Mouse (Mus musculus) kidney, postnatal 0 days (tissue): ENCODE measurements around the gene Fam20c. TPM values are rescaled to one million over a fixed set of nuclear protein-coding genes. Genes with fewer than 3 reads are reported as not detected.
A peak's percentile ranks its signal among the peaks of the same experiment; 100 is the strongest.

Experiments used
- ATAC-seq: fragments of 200-750 bp; cut with Nextera tagmentation; replicated peaks from 2 replicates; pipeline ENCODE4 v1.8.0; 2017; ENCODE audit warnings: low read depth, moderate number of reproducible peaks, moderate TSS enrichment, moderate library complexity; ENCODE audit not compliant: low FRiP score
- DNase-seq: peaks from one replicate; pipeline ENCODE4 v3.0.0-alpha.2; 2016; ENCODE audit warnings: low spot score
- H3K27ac ChIP-seq: fragments of 300-500 bp; sonication (generic); 2 replicates; pipeline ENCODE4 v1.5.1; 2014; ENCODE audit warnings: mild to moderate bottlenecking
- H3K27me3 ChIP-seq: fragments of 300-500 bp; sonication (generic); 2 replicates; pipeline ENCODE4 v1.6.1; 2014; ENCODE audit warnings: low read length, mixed read lengths; ENCODE audit not compliant: insufficient read depth
- H3K36me3 ChIP-seq: fragments of 300-500 bp; sonication (generic); 2 replicates; pipeline ENCODE4 v1.6.1; 2014; ENCODE audit warnings: low read length, mixed read lengths; ENCODE audit not compliant: insufficient read depth
- H3K4me1 ChIP-seq: fragments of 300-500 bp; sonication (generic); replicated peaks from 2 replicates; pipeline ENCODE4 v1.6.1; 2014; ENCODE audit warnings: antibody characterized with exemption, low read length, mixed read lengths; ENCODE audit not compliant: insufficient read depth
- H3K4me2 ChIP-seq: fragments of 300-500 bp; sonication (generic); 2 replicates; pipeline ENCODE4 v1.6.1; 2014; ENCODE audit warnings: mild to moderate bottlenecking, low read length, moderate library complexity, mixed read lengths
- H3K4me3 ChIP-seq: fragments of 300-500 bp; sonication (generic); replicated peaks from 2 replicates; pipeline ENCODE4 v1.5.1; 2014; ENCODE audit warnings: low read depth, low read length
- H3K9ac ChIP-seq: fragments of 300-500 bp; sonication (generic); 2 replicates; pipeline ENCODE4 v1.6.1; 2014; ENCODE audit warnings: low read depth, low read length
- H3K9me3 ChIP-seq: fragments of 300-500 bp; sonication (generic); replicated peaks from 2 replicates; pipeline ENCODE4 v1.6.1; 2016; ENCODE audit warnings: low read length, inconsistent platforms, mixed read lengths
- CTCF ChIP-seq: IDR thresholded peaks from 2 replicates; pipeline ENCODE4 v1.5.1; 2016; ENCODE audit warnings: antibody characterized with exemption, low read depth, mild to moderate bottlenecking, moderate library complexity
- WGBS: fragments of 180-500 bp; shearing (Covaris S2); extraction: QIAGEN DNeasy Blood & Tissue Kit; methylation state at CpG from one replicate; pipeline ENCODE4 v1.1.7; 2014; 5-methylcytosine and 5-hydroxymethylcytosine counted together
- polyA plus RNA-seq: library from polyadenylated mRNA; unstranded; fragments of >200 nt; fragmentation: Nextera tagmentation; extraction: Ambion mirVana; gene quantifications from 2 replicates; pipeline ENCODE4 v1.2.1, GENCODE M21; 2015

Fam20c gene
- polyA plus RNA-seq, 1 experiment from 2014 or later = 27.3 TPM

GRCm38 (mm10) chr5:138762361-138762760, 8.0 kb downstream of the Fam20c start:
- no peaks in the 10 kb centered on the region for H3K27me3 ChIP-seq
- H3K4me1 ChIP-seq = peaks cover 4% of the 10 kb centered on the region; the same call in 1 of the 2 replicates
- 85% methylated on average over 4 of the region's 4 CpGs for WGBS
- no peak for TF ChIP-seq CTCF
- H3K36me3 ChIP-seq = 0 out of 2 replicates have a peak, but pooled peaks cover 12% of the 10 kb centered on the region
- H3K4me2 ChIP-seq = no peak overlapping the region
- DNase-seq (no peak), ATAC-seq (no peak)
- no peaks in the 10 kb centered on the region for H3K9me3 ChIP-seq
- no peak overlapping the region for H3K27ac ChIP-seq
- no peak overlapping the region for H3K4me3 ChIP-seq
- H3K9ac ChIP-seq = no peak overlapping the region

DNA sequence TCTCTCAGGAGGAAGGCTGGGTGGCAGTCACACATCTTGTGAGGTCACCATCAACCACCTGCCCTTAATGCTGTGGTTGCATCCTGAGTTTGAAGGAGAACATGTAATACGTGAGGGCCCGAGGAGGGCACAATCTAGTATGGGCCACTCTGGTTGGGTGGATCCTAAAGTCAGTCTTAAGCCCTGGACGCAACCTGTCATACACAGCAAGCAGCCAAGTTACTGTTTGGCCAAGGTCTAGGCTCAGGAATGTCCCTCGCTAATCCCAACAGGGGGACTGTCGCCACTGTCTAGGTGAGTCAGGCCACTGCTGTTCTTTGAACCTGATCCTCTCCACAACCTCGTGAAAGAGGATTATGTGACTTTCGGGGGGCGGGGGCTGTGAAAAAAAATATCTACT, 10.3 kb downstream of the Fam20c start:
- 82% methylated on average over 8 of the region's 8 CpGs for WGBS
- Histone ChIP-seq H3K27me3 (no peaks in the 10 kb centered on the region), H3K4me3 (no peak overlapping the region), H3K9me3 (no peaks in the 10 kb centered on the region), H3K4me1 (no peaks in the 10 kb centered on the region), H3K36me3 (0 out of 2 replicates have a peak, but pooled peaks cover 12% of the 10 kb centered on the region), H3K27ac (no peak overlapping the region), H3K9ac (no peak overlapping the region), H3K4me2 (no peak overlapping the region)
- no peak for DNase-seq
- ATAC-seq = 0 out of 2 replicates have a peak, but pooled peaks have one; percentile 29
- no peak for TF ChIP-seq CTCF

- WGBS = 78% methylated on average over 11 of the region's 11 CpGs
- no peak for TF ChIP-seq CTCF
- Histone ChIP-seq H3K9ac (no peak overlapping the region), H3K36me3 (0 out of 2 replicates have a peak, but pooled peaks cover 7% of the 10 kb centered on the region), H3K4me2 (no peak overlapping the region), H3K4me1 (no peaks in the 10 kb centered on the region), H3K27ac (no peak overlapping the region), H3K4me3 (no peak overlapping the region), H3K9me3 (no peaks in the 10 kb centered on the region), H3K27me3 (no peaks in the 10 kb centered on the region)
- ATAC-seq = no peak
- no peak for DNase-seq
Measured at GRCm38 (mm10) chr5:138767650-138768049, 13.3 kb downstream of the Fam20c start.

DNA sequence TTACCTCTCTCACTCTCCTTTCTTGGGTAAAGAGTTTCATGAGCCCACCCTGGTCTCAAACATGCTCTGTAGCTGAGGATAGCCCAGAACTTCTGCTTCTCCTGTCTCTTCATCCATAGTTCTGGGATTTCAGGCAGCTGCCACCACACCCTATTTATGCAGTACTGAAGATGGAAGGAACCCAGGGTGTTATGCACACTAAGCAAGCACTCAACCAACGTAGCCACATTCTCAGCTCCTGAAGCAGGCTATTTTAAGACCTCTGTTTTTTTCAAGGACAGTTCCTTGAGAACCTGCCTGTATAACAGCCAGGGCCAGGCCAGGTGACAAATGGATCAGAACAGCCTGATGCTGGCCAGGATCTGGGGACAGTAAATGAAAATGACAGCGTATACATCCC, 14.4 kb downstream of the Fam20c start:
- no peak overlapping the region for H3K4me3 ChIP-seq
- TF ChIP-seq CTCF = no peak
- H3K36me3 ChIP-seq = 0 out of 2 replicates have a peak, but pooled peaks cover 5% of the 10 kb centered on the region
- no peak for DNase-seq
- no peaks in the 10 kb centered on the region for H3K4me1 ChIP-seq
- no peak overlapping the region for H3K4me2 ChIP-seq
- no peaks in the 10 kb centered on the region for H3K9me3 ChIP-seq
- H3K9ac ChIP-seq = no peak overlapping the region
- WGBS = 75% methylated on average over 2 of the region's 2 CpGs
- no peaks in the 10 kb centered on the region for H3K27me3 ChIP-seq
- no peak overlapping the region for H3K27ac ChIP-seq
- no peak for ATAC-seq

GRCm38 (mm10) chr5:138769126-138769525, 14.8 kb downstream of the Fam20c start:
- TF ChIP-seq CTCF = no peak
- WGBS = 65% methylated on average over 5 of the region's 5 CpGs
- H3K4me1 ChIP-seq = no peaks in the 10 kb centered on the region
- H3K27ac ChIP-seq = no peak overlapping the region
- no peak overlapping the region for H3K4me3 ChIP-seq
- no peak overlapping the region for H3K9ac ChIP-seq
- H3K4me2 ChIP-seq = no peak overlapping the region
- no peaks in the 10 kb centered on the region for H3K27me3 ChIP-seq
- 0 out of 2 replicates have a peak, but pooled peaks cover 5% of the 10 kb centered on the region for H3K36me3 ChIP-seq
- ATAC-seq (no peak), DNase-seq (no peak)
- H3K9me3 ChIP-seq = no peaks in the 10 kb centered on the region

DNA sequence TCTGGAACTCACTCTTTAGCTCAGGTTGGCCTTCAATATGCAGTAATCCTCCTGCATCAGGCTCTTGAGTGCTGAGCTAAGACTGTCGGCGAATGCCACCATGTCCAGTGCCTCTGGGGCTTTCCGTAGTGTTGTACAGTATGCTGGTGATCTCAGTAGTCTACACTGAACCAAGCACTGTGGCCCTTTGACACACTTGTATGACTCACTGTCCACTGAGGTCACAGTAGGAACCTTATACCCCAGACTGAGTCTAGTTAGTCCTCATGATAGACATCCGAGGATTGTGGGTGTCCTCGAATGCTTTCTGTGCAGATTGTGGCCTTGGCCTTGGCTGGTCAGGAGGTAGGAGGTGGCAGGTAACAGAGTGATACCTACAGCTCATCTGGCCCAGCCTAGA, 20.8 kb downstream of the Fam20c start:
- Histone ChIP-seq H3K36me3 (0 out of 2 replicates have a peak, but pooled peaks cover 3% of the 10 kb centered on the region), H3K27ac (no peak overlapping the region), H3K27me3 (no peaks in the 10 kb centered on the region), H3K4me3 (no peak overlapping the region), H3K9me3 (no peaks in the 10 kb centered on the region), H3K4me2 (no peak overlapping the region), H3K4me1 (peaks cover 10% of the 10 kb centered on the region; the same call in 1 of the 2 replicates), H3K9ac (no peak overlapping the region)
- DNase-seq = no peak
- ATAC-seq = no peak
- no peak for TF ChIP-seq CTCF
- WGBS = 91% methylated on average over 5 of the region's 5 CpGs

GRCm38 (mm10) chr5:138776346-138776745, 22.0 kb downstream of the Fam20c start:
- no peaks in the 10 kb centered on the region for H3K9me3 ChIP-seq
- no peak overlapping the region for H3K4me2 ChIP-seq
- no peak overlapping the region for H3K9ac ChIP-seq
- H3K36me3 ChIP-seq = 0 out of 2 replicates have a peak, but pooled peaks cover 3% of the 10 kb centered on the region
- 86% methylated on average over 1 of the region's 1 CpGs for WGBS
- peaks cover 10% of the 10 kb centered on the region; the same call in 1 of the 2 replicates for H3K4me1 ChIP-seq
- no peaks in the 10 kb centered on the region for H3K27me3 ChIP-seq
- no peak overlapping the region for H3K4me3 ChIP-seq
- ATAC-seq = no peak
- no peak for TF ChIP-seq CTCF
- DNase-seq = no peak
- H3K27ac ChIP-seq = no peak overlapping the region
